Mouse (Mus musculus) urinary bladder, postnatal 4 days (tissue): ENCODE measurements around the gene 1700012B07Rik.

Experiments
- DNase-seq, 2 experiments: peaks; one replicate each; pipeline ENCODE4 v3.0.0; 2021 to 2022; ENCODE audit warnings: low spot score in 2 of 2

The 1700012B07Rik gene

DNA sequence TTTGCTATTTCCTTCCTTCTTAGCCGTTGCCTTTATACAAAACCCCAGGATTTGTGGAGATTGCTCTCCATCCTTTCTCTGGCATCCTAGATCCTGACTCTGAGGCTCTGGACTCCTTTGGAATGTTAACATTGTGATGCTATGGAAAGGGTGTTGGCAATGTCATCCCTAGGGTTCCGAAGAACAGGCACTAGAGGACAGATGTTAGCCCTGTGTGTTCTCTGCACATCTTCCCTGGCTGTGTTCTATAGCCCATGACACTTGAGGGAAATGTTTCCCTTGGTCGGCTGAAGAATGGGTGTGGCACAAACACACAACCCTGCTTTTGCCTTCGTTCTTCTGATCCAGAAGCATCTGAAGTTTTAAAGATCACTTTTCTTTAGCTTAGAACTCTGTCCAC is at the start of gene 1700012B07Rik:
1700012B07Rik (minus strand) TSS at position 101 of the 400 bp plus-strand sequence.
- DNase-seq = no peak

DNA sequence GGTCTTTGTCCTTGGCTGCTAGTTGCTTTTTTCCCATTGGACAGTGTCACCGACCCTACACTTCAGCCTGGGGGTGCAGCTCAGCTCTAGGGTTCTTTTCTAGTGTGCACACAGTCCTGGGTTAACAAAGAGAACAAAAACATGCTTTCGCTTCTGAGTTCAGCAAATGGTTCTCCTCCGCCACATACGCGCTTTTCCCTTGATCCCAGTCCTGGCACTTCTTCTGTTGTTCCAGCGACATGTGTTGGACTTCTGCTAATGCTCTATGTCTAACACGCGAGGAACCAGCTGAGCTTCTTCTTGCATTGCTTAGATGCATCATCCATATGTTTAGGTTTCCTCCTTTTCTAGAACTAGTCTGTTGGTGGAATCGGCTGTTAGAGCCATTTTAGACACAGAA is 48.9 kb upstream of the 1700012B07Rik start:
- no peak for DNase-seq

DNA sequence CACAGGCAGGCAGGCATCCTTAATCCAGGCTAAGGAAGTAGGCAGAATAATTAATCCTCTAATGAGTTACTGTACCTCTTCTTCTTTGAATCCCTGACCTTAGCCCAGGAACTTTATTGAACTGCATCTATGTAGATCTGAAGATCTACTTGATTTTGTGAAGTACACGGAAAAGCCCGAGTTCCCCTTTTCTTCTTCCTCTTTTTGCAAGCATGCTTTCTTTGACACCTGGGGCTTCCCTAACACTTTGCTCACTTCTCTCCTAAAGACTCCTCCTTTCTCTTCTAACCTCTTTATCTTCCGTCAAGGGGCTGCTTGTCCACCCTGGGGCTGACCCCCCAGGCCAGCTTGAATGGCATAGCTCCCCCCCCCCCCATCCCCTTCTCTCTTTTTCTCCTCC is 48.0 kb upstream of the 1700012B07Rik start:
- no peak for DNase-seq

DNA sequence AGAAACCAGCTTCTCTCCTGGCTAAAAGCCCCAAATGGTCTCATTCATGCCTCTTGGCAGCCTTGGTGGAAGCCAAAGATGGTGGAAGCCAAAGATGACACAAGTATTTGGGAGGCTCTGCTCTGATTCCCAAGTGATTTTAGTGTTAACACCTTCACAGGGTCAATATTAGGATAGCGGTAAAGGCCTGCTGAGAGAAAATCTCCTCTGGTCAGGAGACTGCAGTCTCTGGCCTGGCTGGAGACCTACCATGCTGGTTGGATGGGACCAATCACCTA is 47.6 kb upstream of the 1700012B07Rik start:
- DNase-seq = no peak

DNA sequence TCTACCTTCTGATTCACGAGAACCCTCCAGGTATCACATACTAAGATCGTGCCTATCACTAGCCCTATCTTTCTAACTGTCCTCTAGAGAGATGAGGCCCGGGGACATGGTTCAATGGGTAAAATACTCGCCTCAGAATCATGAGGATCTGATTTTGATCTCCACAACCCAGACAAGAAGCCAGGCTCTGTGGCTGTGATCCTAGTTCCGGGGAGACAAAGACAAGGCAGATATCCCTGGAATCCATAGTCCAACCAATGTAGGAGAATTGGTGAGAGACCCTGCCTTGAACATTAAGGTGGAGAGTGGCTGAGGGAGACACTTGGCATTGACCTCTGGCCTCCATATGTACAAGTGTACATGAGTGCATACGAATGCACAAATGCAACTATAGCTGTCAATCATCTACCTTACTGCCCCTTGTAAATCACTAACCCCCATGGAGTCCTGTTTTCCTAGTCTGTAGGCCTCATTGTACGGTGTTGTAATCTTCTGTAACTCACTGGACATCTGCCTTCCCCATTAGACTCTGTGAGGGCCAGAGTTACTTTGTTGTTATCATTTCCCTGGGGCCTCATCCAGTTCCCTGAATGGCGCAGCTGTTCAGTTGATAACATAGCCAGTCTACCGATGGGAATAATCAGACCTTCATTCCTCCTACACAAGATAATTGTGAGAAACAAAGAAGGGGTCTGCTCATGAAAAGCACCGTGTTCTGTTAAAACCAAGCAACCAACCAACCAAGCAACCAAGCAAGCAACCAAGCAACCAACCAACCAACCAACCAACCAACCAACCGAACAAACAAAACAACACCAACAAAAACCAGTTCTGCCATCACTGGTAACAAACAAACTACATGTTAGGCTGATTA is 47.0 kb upstream of the 1700012B07Rik start:
- no peak for DNase-seq

DNA sequence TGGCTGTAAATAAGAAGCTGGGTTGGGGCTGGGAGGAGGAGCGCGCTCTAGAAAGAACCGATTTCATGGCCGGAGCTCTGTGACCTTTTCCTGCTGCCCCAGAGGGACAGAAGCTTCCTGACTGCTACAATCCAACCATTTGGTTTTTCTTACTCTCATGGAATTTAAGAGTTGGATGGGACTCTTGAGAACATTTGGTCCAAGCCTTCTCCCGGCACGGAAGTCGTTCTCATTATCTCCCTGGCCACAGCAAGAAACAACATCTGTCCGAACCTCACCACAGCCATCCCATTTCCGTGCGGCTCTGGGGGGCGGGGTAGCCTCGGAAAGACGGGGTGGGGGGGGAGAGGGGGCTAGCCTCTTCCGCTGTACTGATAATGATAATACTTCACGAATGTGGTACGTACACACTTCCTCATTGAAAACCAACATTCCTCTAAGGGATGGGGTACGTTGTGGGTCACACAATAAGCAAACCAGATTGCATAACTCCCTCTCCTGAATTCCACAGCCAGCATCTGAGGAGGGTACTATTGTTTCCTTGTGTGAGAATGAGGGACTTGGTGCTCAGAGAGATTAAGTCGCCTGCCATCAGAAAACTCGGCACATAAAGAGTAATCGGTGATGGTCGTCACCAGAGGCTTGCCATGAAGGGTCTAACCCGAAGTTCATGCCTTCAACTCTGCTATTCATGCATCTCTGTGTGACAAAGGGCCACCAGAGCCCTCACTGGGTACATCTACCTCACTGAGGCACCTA is 46.2 kb upstream of the 1700012B07Rik start:
- DNase-seq = peak in 1 of 2 experiments; percentile 31

DNA sequence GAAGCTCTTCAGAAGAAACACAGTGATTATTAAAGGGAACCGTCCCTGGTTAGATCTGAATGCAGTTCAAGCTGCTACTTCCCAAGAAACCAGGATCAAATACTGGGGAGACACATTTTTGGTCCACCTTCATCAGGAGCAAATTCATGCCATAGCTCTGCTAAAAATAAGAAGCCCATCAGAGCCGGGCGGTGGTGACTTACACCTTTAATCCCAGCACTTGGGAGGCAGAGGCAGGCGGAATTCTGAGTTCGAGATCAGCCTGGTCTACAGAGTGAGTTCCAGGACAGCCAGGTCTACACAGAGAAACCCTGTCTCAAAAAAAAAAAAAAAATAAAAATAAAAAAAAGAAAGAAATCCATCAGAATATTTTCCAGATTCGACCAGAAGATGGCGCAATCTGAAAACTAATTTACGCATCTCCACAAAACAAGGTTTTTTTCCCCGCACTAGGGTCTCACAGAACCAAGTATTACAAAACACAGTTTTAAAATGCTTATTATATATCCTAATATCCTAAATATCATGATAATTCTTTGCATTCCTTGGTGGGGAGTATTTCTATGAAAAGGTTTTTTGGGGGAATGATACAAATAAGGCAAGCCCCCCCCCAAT is 45.4 kb upstream of the 1700012B07Rik start:
- DNase-seq = no peak

DNA sequence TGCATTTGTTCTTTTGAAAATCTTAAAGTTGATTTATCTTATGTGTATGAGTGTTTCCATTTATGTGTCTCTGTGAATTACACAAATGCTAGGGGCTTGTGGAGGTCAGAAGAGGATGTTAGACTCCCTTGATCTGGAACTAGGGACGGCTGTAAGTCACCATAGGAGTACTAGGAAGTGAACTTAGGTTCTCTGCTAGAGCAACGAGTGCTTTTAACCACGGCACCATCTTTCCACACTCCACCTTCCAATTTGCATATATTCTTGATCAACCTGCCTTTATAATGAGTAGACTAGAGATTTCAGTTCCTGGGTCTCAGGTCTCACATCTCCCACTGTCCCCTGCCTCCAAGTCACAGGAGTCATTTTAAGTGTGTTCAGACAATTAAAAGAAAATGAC is 44.8 kb upstream of the 1700012B07Rik start:
- DNase-seq = no peak

DNA sequence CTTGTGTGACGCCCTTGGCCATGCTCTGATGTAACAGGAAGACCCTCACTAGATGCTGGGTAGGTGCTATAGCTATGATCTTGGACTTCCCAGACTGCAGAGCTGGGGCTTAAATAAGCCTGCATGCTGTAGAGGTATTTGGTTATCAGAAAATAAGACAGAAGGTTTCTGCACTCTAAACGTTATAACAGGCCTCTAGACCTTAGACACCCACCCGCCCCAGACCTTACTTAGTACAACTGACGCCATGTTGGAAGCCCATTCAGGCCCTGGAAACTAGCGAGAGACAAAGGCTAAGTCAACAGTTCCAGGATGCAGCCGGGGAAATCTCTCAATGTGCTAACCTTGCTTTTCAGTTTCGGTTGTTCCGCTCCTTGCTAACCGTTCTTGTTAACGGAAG is 44.2 kb upstream of the 1700012B07Rik start:
- DNase-seq = no peak

DNA sequence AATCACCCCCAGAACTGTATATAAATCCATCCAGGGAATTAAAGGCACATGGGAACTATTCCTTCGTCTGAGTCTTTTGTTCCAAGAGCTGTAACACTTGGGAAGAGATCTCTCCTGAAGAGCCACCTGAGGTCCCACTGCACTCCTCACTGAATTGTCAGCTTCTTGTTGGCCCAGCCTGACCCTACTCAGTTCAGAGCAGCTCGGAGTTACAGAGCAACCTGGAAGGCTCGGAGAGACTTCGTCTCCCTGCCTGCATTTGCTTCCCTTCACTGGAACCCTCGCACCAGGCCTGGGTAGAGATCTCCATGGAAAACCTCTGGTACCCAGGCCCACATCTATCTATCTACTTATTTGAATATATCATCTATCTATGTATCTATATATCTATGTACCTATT is 40.0 kb upstream of the 1700012B07Rik start:
- no peak for DNase-seq

DNA sequence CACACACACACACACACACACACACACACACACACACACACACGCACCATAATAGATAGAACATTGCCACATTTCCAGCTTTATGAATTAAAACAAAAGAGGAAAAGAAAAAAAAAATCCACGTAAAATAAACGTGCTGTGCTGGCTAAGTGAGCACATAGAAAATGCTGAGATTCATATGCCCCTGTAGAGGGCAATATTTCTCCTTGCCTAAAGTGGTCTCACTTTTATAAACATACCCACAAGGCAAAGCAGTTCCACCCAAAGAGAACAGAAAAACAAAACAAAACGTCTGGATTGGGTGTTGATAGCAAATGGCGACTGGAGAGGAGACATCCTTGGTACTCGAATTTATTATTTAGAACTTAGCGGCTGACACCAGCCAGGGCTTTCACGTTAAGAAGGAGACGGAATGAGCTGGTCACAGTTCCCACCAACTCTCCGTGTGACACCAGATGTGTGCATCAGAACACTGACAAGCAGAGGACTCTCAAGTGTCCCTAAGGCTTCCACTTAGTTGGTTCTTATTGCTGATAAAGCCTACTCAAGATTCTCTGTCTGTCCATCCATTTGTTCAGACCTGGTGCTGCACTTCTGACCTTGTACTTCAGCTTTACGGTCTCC is 38.8 kb upstream of the 1700012B07Rik start:
- no peak for DNase-seq

DNA sequence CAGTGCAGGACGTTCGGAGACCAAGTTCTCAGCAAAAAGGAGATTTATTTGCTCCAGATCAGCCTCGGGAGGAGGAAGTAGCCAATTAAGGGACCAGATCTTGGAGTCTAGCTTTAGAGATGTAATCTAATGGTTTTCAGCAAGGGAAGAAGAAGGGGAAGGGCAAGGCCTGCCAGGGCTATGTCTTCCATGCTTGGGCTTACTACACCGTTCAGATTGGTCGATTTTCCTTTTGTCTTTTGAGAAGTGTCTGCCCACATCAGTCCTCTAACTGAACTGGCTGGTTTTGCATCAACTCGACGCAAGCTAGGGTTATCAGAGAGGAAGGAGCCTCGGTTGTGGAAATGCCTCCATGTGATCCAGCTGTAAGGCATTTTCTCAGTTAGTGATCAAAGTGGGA is 37.7 kb upstream of the 1700012B07Rik start:
- no peak for DNase-seq

DNA sequence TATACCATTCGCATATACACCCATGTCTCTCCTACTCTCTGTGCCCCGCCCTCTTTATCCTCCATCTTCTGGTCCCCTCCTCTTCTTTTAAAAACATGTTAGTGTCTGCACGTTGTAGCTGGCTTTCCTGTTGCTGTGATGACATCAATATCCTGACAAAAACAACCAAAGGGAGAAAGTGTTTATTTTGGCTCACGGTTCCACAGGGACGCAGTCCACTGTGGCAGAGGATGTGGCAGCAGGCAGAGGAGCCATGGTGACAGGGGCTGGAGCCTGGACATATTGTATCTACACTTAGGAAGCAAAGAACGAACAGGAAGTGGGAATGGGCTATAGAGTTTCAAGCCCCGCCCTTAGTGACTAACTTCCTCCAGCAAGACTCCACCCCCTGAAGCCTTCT is 36.1 kb upstream of the 1700012B07Rik start:
- DNase-seq = no peak

DNA sequence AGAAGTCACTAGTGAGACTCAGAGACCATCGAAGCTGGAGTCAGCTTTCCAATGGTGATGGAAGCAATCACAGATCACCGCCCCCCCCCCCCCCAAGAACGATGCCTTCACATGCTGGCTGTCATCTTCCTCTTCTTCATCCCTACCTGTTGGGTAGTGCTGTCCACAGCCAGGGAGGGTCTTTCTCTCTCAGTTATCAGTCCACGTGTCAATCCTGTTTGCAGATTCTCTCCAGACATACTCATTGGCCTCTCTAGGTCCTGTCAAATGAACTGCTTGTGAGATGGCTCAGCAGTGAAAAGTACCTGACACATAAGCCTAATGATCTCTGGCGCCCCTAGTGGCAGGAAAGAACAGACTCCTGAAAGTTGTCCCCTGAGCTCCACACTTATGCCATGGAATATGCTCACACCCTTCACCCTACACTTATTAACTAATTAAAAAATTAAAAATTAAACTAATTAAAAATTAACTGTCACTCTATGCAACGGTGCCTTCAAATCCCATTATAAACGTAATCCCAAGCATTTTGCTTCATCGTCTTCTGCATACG is 35.4 kb upstream of the 1700012B07Rik start:
- no peak for DNase-seq

DNA sequence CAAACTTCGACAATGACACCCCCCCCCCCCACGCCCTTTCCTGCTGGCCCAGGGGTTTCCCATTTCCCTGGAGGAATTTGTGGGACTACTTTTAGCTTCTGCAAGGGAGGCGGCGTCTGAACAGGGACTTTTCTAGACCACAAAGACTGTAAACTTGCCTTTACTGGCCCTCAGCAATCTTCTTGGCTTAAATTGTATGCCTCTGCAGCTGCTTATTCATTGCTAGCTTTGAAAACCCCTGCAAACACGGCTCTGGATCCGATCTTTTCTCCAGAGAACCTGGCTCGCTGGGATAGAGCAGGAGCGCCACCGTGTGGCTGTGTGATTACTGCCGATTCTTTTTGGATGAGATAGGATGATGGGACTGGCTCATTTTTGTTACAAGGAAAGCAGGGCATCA is 32.7 kb upstream of the 1700012B07Rik start:
- peak; percentile 79 to 93 for DNase-seq

DNA sequence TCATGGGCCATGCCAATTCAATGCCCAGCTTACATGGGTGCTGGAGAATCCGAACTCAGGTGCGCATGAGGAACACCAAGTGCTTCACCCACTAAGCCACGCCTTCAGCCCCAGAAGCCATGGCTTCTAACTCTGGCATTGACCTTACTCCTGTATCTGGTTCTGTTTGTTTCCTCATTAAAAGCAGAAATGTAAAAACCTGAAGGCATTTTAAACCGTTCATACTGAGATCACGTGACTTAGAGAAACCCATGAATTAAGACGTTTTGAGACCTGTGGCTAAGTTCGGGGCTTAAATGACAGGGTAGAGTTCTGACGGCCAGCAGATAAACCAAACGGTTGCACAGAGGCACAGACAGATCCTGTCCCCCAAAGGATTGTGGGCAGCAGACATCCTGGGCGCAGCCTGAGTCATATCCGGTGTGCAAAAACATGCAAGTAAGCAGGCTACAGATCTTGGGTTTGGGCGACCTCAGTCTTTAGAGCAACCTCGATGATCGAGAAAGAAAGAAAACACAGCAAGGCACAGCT is 32.2 kb upstream of the 1700012B07Rik start:
- no peak for DNase-seq

DNA sequence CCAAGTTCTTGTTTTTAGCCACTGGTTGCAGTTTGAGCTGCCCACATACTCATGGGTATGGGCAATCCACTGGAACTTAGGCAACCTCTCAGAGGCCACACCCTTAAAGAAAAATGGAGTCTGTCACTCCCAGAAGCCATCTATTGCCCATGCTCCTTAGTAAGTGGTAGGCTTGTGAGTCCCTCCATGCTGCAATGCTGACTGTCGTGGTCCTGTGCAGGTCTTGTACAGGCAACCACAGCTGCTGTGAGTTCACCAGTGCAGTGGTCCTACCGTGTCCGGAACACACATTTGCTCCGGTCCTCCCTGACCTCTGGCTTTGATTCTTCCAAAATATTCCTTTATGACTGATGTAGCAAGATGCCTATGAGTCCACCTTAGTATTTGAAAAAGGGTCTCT is 31.6 kb upstream of the 1700012B07Rik start:
- DNase-seq = no peak

DNA sequence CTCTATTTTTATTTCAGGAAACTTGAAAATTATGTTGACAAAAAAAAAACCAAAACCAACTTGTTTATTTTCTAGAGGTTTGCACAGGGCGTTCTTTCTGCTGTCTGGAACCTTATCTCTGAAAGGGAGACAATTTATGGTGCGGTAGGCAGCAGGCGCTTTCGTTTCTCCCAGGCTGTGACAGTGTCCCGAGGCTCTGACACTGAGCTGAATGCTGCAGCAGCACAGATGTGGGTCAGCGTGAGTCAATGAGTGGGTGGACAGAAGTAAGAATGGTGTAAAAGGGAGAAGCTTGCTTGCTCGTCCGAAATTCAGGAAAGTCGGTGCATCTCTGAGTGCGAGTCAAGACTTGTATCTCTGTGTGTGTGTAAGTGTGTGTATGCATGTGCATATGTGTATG is 29.2 kb upstream of the 1700012B07Rik start:
- no peak for DNase-seq

DNA sequence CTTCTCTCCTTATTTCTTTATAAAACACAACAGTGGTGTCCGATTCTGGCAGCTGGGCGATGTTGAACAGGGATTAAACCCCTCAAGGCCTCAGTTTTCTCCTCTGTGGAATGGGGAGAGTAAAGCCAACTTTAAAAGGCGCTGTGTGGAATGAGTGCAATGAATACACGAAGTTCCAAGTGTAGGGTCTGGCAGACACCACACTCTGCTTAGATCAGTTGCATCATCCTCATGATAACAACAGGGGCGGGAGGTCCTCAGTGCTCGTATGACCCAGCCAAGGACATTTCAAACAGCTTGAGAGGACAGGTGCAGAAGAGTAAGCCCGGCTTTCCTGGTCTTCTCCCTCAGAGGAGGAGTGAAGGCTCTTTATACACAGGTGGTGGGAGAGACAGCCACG is 26.2 kb upstream of the 1700012B07Rik start:
- DNase-seq = no peak

DNA sequence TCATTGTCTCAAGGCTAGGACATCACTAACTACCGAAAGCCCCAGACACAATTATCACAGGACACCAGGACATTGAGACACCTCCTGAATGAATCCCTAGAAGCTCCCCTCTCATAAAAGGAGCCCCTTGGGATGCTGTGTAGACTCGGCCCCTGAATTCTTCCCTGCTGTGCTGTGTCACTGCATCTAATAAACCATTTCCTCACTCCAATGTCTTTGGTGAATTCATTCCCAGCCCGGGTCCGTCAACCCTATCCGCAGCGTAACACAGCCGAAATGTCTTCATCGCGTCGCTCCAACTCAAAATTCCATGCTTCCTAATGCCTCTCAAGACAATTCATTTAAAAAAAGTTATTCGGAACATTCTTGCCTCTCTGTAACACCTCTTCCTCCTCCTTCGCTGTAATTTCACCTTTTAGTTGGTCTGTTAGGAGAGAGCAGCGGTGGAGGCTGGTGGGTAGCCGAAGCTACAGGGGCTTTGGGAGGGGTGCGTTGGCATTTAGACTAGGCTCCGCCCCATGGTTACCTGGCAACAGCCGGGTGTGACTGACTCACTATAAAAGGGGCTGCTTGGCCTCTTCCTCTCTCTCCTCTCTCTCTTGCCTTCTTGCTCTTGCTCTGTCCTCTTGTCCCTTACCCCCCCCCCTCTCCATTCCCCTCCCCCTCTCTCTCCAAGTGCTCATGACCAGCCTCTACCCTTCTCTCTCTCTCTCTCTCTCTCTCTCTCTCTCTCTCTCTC is 25.6 kb upstream of the 1700012B07Rik start:
- DNase-seq = no peak

DNA sequence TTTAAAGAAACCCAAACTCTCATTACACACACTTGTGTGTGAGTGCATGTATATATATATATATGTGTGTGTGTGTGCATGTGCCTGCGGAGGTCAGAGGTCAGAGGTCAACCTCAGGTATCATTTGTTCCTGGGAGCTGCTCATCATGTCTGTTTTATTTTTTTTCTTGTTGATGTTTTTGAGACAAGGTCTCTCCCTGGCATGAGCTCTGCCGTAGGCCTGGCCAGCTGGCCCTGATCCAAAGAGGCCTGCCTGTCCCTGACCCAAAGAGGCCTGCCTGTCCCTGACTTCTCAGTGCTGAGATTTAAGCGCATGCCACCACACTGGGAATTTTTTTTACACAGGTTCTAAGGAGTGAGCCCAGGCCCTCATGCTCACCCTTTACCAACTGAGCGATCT is 24.1 kb upstream of the 1700012B07Rik start:
- no peak for DNase-seq
